In genomic region chr14:13690426-13690825, GRCm38 (mm10) we compare ENCODE assay signal across 24 mouse cellular contexts. TPM values are rescaled to one million over a fixed set of nuclear protein-coding genes. Genes with fewer than 3 reads are reported as not detected.
DNase-seq lines count a peak whose midpoint lies in the region; ATAC-seq and TF ChIP-seq lines count a peak whose summit lies in the region.
"Had no signal": no experiment of that assay in that cellular context is flagged by ENCODE, and none has a peak within 500 bp of the region (broad histone marks: within the 10 kb centered on the region; RNA-seq: fewer than 3 reads in every experiment).

No protein-coding gene starts in this region.

- no peak overlapping the region for H3K27ac ChIP-seq in hindbrain, embryonic 14.5 days
- H3K27ac ChIP-seq: embryonic facial prominence, embryonic 15.5 days; forebrain, embryonic 12.5 days; gastrocnemius, adult 2 months; heart, embryonic 13.5 days; hindbrain, embryonic 12.5 days; hindbrain, postnatal 0 days had no signal

- peak; percentile 97 for ATAC-seq in frontal cortex, adult (ENCODE audit: low TSS enrichment)
- peak; percentile 93 for ATAC-seq in Patski
- no peak for ATAC-seq in hindbrain, embryonic 14.5 days (ENCODE audit: low FRiP score)
- ATAC-seq: forebrain, embryonic 16.5 days; hindbrain, postnatal 0 days had no signal

- H3K4me1 ChIP-seq in hindbrain, embryonic 14.5 days (replicated peaks; ENCODE audit: control insufficient read depth, insufficient read depth, low read length): no peaks in the 10 kb centered on the region
- H3K4me1 ChIP-seq: embryonic facial prominence, embryonic 15.5 days; forebrain, embryonic 12.5 days; heart, embryonic 13.5 days; hindbrain, embryonic 12.5 days had no signal

- no peak overlapping the region for H3K4me2 ChIP-seq in hindbrain, embryonic 14.5 days (replicated peaks)
- H3K4me2 ChIP-seq: embryonic facial prominence, embryonic 15.5 days; forebrain, embryonic 12.5 days; heart, embryonic 13.5 days; hindbrain, embryonic 12.5 days had no signal

- H3K9ac ChIP-seq in hindbrain, embryonic 14.5 days: no peak overlapping the region
- H3K9ac ChIP-seq: embryonic facial prominence, embryonic 15.5 days; forebrain, embryonic 12.5 days; heart, embryonic 13.5 days; hindbrain, embryonic 12.5 days had no signal

- DNase-seq in frontal cortex, postnatal 36 days (ENCODE audit: low spot score in 2 of 2): no peak
- DNase-seq in 3134 (ENCODE audit: extremely low read depth, insufficient read length, low spot score): peak; percentile 65
- DNase-seq in Patski (ENCODE audit: low read depth, low spot score): peak; percentile 31
- DNase-seq in fibroblast of lung, adult 2 months (ENCODE audit: low read depth): peak; percentile 30
- no peak for DNase-seq in spleen, postnatal 4 days (ENCODE audit: low spot score in 2 of 2)
- DNase-seq in hindbrain, embryonic 14.5 days (ENCODE audit: low spot score): no peak
- DNase-seq: adrenal gland, postnatal 14 days; cerebellum, adult 18-20 months; cerebellum, adult 9-11 months; embryo, embryonic 11 days; gastrocnemius, adult 2 months; gastrocnemius, postnatal 25 days; heart, postnatal 4 days had no signal

- CTCF ChIA-PET in Patski (lab: Charles Lee): no interaction called here

- 72% methylated on average over 2 of the region's 2 CpGs for WGBS in hindbrain, embryonic 14.5 days

- TF ChIP-seq CTCF in Patski (IDR thresholded peaks at IDR 0.05): no peak

- H3K36me3 ChIP-seq in hindbrain, embryonic 14.5 days (replicated peaks; ENCODE audit: control insufficient read depth, insufficient read depth): no peaks in the 10 kb centered on the region
- H3K36me3 ChIP-seq: embryonic facial prominence, embryonic 15.5 days; forebrain, embryonic 12.5 days; heart, embryonic 13.5 days; hindbrain, embryonic 12.5 days had no signal

- POLR2A ChIA-PET in Patski (lab: Charles Lee): no interaction called here

- no peaks in the 10 kb centered on the region for H3K27me3 ChIP-seq in Patski
- no peaks in the 10 kb centered on the region for H3K27me3 ChIP-seq in hindbrain, embryonic 14.5 days (ENCODE audit: control insufficient read depth, insufficient read depth, low read length)
- H3K27me3 ChIP-seq: CH12.LX; embryonic facial prominence, embryonic 15.5 days; forebrain, embryonic 12.5 days; heart, embryonic 13.5 days; hindbrain, embryonic 12.5 days had no signal

- H3K9me3 ChIP-seq in hindbrain, embryonic 14.5 days (ENCODE audit: control insufficient read depth, low read length): no peaks in the 10 kb centered on the region
- H3K9me3 ChIP-seq: embryonic facial prominence, embryonic 15.5 days; forebrain, embryonic 12.5 days; heart, embryonic 13.5 days; hindbrain, embryonic 12.5 days had no signal

- no peak overlapping the region for H3K4me3 ChIP-seq in hindbrain, embryonic 14.5 days (replicated peaks; ENCODE audit: low read length)
- H3K4me3 ChIP-seq: embryonic facial prominence, embryonic 15.5 days; forebrain, embryonic 12.5 days; gastrocnemius, adult 2 months; heart, embryonic 13.5 days; hindbrain, embryonic 12.5 days had no signal

- in situ Hi-C loops in Patski (cut with MboI; ENCODE audit: low pct_unique_long_range_greater_than_20kb): no loop called here

RNA-seq across cellular contexts. Expression of gene Sntn, which starts 19.8 kb away (rescaled TPM):
- polyA plus RNA-seq in Patski (2021): not detected
- not detected in 2 replicates for polyA plus RNA-seq in hindbrain, embryonic 14.5 days (2014; fragmentation: Nextera tagmentation; extraction: Ambion mirVana)
- polyA plus RNA-seq: embryonic facial prominence, embryonic 11.5 days; forebrain, embryonic 12.5 days; forebrain, embryonic 16.5 days; heart, embryonic 13.5 days; heart, postnatal 0 days; hindbrain, embryonic 12.5 days; intestine, embryonic 14.5 days had no signal

Comparison
In these comparisons a context has a peak if more than half of its experiments do, and no peak if none do; other contexts are left out.
1. DNase-seq: peak in 3134 (single experiment), Patski (single experiment) and fibroblast of lung, adult 2 months (single experiment); none in frontal cortex, postnatal 36 days (0 of 2), spleen, postnatal 4 days (0 of 2) and hindbrain, embryonic 14.5 days (single experiment).